Comparison of ENCODE assay signal across 17 mouse cellular contexts in genomic region chr3:83844766-83845520, GRCm38 (mm10). TPM values are rescaled to one million over a fixed set of nuclear protein-coding genes. Genes with fewer than 3 reads are reported as not detected.
DNase-seq lines count a peak whose midpoint lies in the region; ATAC-seq and TF ChIP-seq lines count a peak whose summit lies in the region.
"Had no signal": no experiment of that assay in that cellular context is flagged by ENCODE, and none has a peak within 500 bp of the region (broad histone marks: within the 10 kb centered on the region; RNA-seq: fewer than 3 reads in every experiment).

No protein-coding gene starts in this region.

- peaks cover 8% of the 10 kb centered on the region for H3K4me1 ChIP-seq in bone marrow, adult 2 months (ENCODE audit: control insufficient read depth, insufficient read depth, low read length)

- no peak overlapping the region for H3K4me3 ChIP-seq in bone marrow, adult 2 months (replicated peaks; ENCODE audit: control insufficient read depth, low read depth, low read length)
- no peak overlapping the region for H3K4me3 ChIP-seq in macrophage (ENCODE audit: inconsistent target)
- H3K4me3 ChIP-seq: heart, embryonic 12.5 days; hindbrain, embryonic 13.5 days; limb, embryonic 12.5 days; midbrain, embryonic 15.5 days; neural tube, embryonic 15.5 days had no signal

- TF ChIP-seq POLR2A in bone marrow, adult 2 months (IDR thresholded peaks at IDR 0.05; ENCODE audit: borderline replicate concordance, control insufficient read depth, low read depth, low read length), result no peak

- peak overlapping the region; percentile 30 for H3K27ac ChIP-seq in bone marrow, adult 2 months (ENCODE audit: control insufficient read depth, insufficient read depth, low read depth, low read length, poor library complexity)
- peak overlapping the region; percentile 83 for H3K27ac ChIP-seq in macrophage
- H3K27ac ChIP-seq: hindbrain, embryonic 13.5 days; limb, embryonic 12.5 days; midbrain, embryonic 15.5 days; neural tube, embryonic 15.5 days had no signal

- no peak for ATAC-seq in megakaryocyte-erythroid progenitor cell, adult 5-6 weeks (replicated peaks; ENCODE audit: low FRiP score, low TSS enrichment, poor library complexity, severe bottlenecking)
- ATAC-seq: midbrain, embryonic 15.5 days had no signal

- TF ChIP-seq CTCF in bone marrow, adult 2 months (IDR thresholded peaks at IDR 0.05; ENCODE audit: control insufficient read depth, insufficient read depth, low read length), result no peak

- H3K79me2 ChIP-seq in macrophage (ENCODE audit: inconsistent target), result peaks cover 11% of the 10 kb centered on the region; the same call in 1 of the 2 replicates

- WGBS in bone marrow, adult 2 months, result 51% methylated on average over 8 of the region's 8 CpGs
- WGBS in macrophage (ENCODE audit: missing documents), result 43% methylated on average over 8 of the region's 8 CpGs

- no peaks in the 10 kb centered on the region for H3K36me3 ChIP-seq in macrophage (ENCODE audit: inconsistent target)
- H3K36me3 ChIP-seq: heart, embryonic 12.5 days; hindbrain, embryonic 13.5 days; limb, embryonic 12.5 days; midbrain, embryonic 15.5 days; neural tube, embryonic 15.5 days had no signal

- intact Hi-C loops in heart, postnatal 10 days (cut with DNase I), result no loop called here

- peak; percentile 21 to 34 for DNase-seq in heart, adult 9 months (ENCODE audit: low spot score in 2 of 2)
- DNase-seq in heart, postnatal 10 days, result no peak
- DNase-seq in 416B (ENCODE audit: low read depth), result peak; percentile 81
- DNase-seq in right cerebral cortex, postnatal 4 days, result no peak
- DNase-seq in c-Kit-positive CD71-positive TER-119-positive erythroid progenitor cells, embryonic 14.5 days (ENCODE audit: low spot score), result no peak
- DNase-seq: kidney, adult 11 months; layer of hippocampus, postnatal 36 days; right cerebral cortex, postnatal 14 days; thymus, postnatal 25 days had no signal

RNA-seq across cellular contexts. Expression of gene Tlr2, which starts 3.4 kb away (rescaled TPM):
- 1 to 10 TPM; 1.4 to 2.2 TPM for total RNA-seq in heart, postnatal 10 days (2021)
- 1.9 and 4.6 TPM in 2 replicates for polyA plus RNA-seq in bone marrow, adult 2 months (2011; ENCODE audit: insufficient read depth, insufficient read length, low replicate concordance, missing spikeins)
- total RNA-seq in macrophage (2018; cell fraction: chromatin; rRNA removed), result 100 to 1,000 TPM in 17 of 26 experiments, 10 to 100 TPM in 9; 22.9 to 531 (median 170) TPM
- total RNA-seq in macrophage (2018; cell fraction: cytosol; rRNA removed), result 1,000 to 10,000 TPM in 1 of 26 experiments, 100 to 1,000 TPM in 22, 10 to 100 TPM in 3; 63.0 to 1,088 (median 155) TPM
- total RNA-seq in macrophage (2018; cell fraction: nucleus; rRNA removed), result 100 to 1,000 TPM in 25 of 26 experiments, 10 to 100 TPM in 1; 53.8 to 939 (median 384) TPM
- 28.8 to 125 TPM (median 41.5 TPM) in 3 replicates for polyA plus RNA-seq in macrophage (2018)
- not detected in 2 replicates for total RNA-seq in megakaryocyte-erythroid progenitor cell, adult 5-6 weeks (2014; fragmentation: Nextera tagmentation)
- total RNA-seq in megakaryocyte-erythroid progenitor cell, adult 5-6 weeks (2017), result 0.19 and 0.88 TPM in 2 replicates

Comparison
In these comparisons a context has a peak if more than half of its experiments do, and no peak if none do; other contexts are left out.
1. DNase-seq: peak in heart, adult 9 months (2 of 2) and 416B (single experiment); none in heart, postnatal 10 days (0 of 2), right cerebral cortex, postnatal 4 days (single experiment) and c-Kit-positive CD71-positive TER-119-positive erythroid progenitor cells, embryonic 14.5 days (single experiment).